Comparison of ENCODE assay signal across 8 mouse cellular contexts in the genomic region with DNA sequence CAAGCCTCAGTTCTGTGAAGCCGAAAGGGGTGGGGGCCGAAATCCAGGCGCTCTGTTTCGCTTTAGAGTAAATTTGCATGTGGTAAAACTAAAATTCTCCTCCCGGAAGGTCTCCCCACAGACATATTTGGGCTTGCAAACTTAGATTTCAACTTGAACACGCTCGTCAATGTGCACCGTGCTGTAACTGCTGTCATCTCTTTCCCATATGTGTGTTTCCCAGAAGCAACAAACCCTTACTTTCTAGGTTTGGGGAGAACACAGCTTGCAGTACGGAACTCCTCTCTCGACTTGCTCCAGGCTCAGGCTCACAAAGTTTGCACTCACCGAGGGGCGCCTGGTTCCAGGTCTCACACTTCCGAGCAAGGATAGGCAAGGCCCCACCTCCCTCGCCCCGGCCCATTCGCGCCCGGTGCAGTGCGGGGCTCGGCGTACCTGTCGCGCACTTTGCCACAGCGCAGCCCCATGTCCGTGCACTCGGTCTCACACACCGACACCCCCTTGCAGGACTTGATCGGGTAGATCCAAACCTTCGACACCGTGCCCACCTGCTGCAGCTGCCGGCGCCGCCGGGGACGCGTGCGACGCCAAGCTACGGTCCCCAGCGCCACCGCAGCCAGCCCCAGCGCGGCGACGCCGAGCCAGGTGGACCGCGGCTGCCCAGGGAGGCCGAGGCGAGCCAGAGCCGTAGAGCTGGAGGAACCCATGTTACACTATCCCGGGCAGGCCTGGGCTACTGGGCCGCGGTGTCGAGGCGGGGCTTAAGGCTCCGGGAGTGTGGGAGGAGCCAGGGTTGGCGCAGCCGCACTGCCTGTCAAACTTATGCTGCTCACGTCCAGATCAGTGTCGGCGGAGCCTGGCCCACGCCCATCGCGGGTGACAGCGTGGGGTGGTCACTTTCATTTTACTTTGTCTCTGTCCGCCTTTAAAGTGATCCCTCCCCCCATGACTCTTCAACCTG. TPM values are rescaled to one million over a fixed set of nuclear protein-coding genes. Genes with fewer than 3 reads are reported as not detected.
DNase-seq lines count a peak whose midpoint lies in the region; ATAC-seq lines count a peak whose summit lies in the region.

No protein-coding gene starts in this region.

- under 1% methylated on average over 67 of the region's 67 CpGs for WGBS in intestine, embryonic 14.5 days

- peak; percentile 95 for ATAC-seq in intestine, embryonic 14.5 days (replicated peaks; ENCODE audit: low FRiP score, low TSS enrichment, low read depth)
- peak; percentile 88 for ATAC-seq in megakaryocyte-erythroid progenitor cell, adult 5-6 weeks (replicated peaks; ENCODE audit: low FRiP score, low TSS enrichment, poor library complexity, severe bottlenecking)

- H3K9ac ChIP-seq in intestine, embryonic 14.5 days (ENCODE audit: low read length) = peak overlapping the region; percentile 80

- peaks cover 11% of the 10 kb centered on the region for H3K4me1 ChIP-seq in intestine, embryonic 14.5 days (replicated peaks; ENCODE audit: control insufficient read depth, insufficient read depth, low read length)

- H3K27ac ChIP-seq in intestine, embryonic 14.5 days (ENCODE audit: low read depth) = peak overlapping the region; percentile 83

- no peaks in the 10 kb centered on the region for H3K9me3 ChIP-seq in intestine, embryonic 14.5 days (ENCODE audit: control insufficient read depth, low read length)

- peak; percentile 97 for DNase-seq in adrenal gland, adult 2 months
- peak; percentile 90 for DNase-seq in embryo, embryonic 11 days
- peak; percentile 94 for DNase-seq in gastrocnemius, postnatal 25 days
- peak; percentile 92 for DNase-seq in intestine, embryonic 14.5 days (ENCODE audit: low spot score)
- DNase-seq in left cerebral cortex, postnatal 14 days (ENCODE audit: low spot score in 2 of 2) = peak; percentile 82 to 84
- DNase-seq in right cerebral cortex, postnatal 14 days = peak; percentile 81
- peak; percentile 88 for DNase-seq in urinary bladder, postnatal 25 days (ENCODE audit: low spot score)

- H3K27me3 ChIP-seq in intestine, embryonic 14.5 days (replicated peaks; ENCODE audit: control insufficient read depth, insufficient read depth, low read length) = no peaks in the 10 kb centered on the region

- H3K4me2 ChIP-seq in intestine, embryonic 14.5 days (ENCODE audit: low read length) = peak overlapping the region; percentile 95

- intact Hi-C loops in left cerebral cortex, postnatal 14 days (cut with DNase I) = no loop called here

- H3K4me3 ChIP-seq in intestine, embryonic 14.5 days (ENCODE audit: low read depth, low read length) = peak overlapping the region; percentile 96

- peaks cover 7% of the 10 kb centered on the region for H3K36me3 ChIP-seq in intestine, embryonic 14.5 days (ENCODE audit: control insufficient read depth, insufficient read depth, low read length)

RNA-seq across cellular contexts. Expression of a gene that starts 0.9 kb away (rescaled TPM):
- total RNA-seq in adrenal gland, adult 2 months (2021) = 100 to 1,000 TPM; 288 to 409 TPM
- 117 and 164 TPM in 2 replicates for polyA plus RNA-seq in adrenal gland, adult 2 months (2012; rRNA removed)
- 100 to 1,000 TPM; 122 to 125 TPM for total RNA-seq in gastrocnemius, postnatal 25 days (2021)
- 262 and 279 TPM in 2 replicates for polyA plus RNA-seq in intestine, embryonic 14.5 days (2014; fragmentation: Nextera tagmentation; extraction: Ambion mirVana)
- total RNA-seq in left cerebral cortex, postnatal 14 days (2021) = 100 to 1,000 TPM in 1 of 2 experiments, 10 to 100 TPM in 1; 100.0 to 122 TPM
- total RNA-seq in megakaryocyte-erythroid progenitor cell, adult 5-6 weeks (2014; fragmentation: Nextera tagmentation) = 166 and 271 TPM in 2 replicates
- total RNA-seq in megakaryocyte-erythroid progenitor cell, adult 5-6 weeks (2017) = 101 and 114 TPM in 2 replicates

RNA-seq across cellular contexts. Expression of a gene that starts 34.3 kb away (rescaled TPM):
- 1 to 10 TPM in 1 of 2 experiments, under 1 TPM in 1; 0.83 to 4.4 TPM for total RNA-seq in adrenal gland, adult 2 months (2021)
- 5.0 and 7.5 TPM in 2 replicates for polyA plus RNA-seq in adrenal gland, adult 2 months (2012; rRNA removed)
- under 1 TPM in 1 of 2 experiments, not detected in 1; 0.38 TPM for total RNA-seq in gastrocnemius, postnatal 25 days (2021)
- polyA plus RNA-seq in intestine, embryonic 14.5 days (2014; fragmentation: Nextera tagmentation; extraction: Ambion mirVana) = 0.19 and 0.22 TPM in 2 replicates
- total RNA-seq in left cerebral cortex, postnatal 14 days (2021) = under 1 TPM in 1 of 2 experiments, not detected in 1; 0.36 TPM
- not detected in 2 replicates for total RNA-seq in megakaryocyte-erythroid progenitor cell, adult 5-6 weeks (2014; fragmentation: Nextera tagmentation)
- total RNA-seq in megakaryocyte-erythroid progenitor cell, adult 5-6 weeks (2017) = not detected in 2 replicates

RNA-seq across cellular contexts. Expression of a gene that starts 37.6 kb away (rescaled TPM):
- 10 to 100 TPM; 26.9 to 43.6 TPM for total RNA-seq in adrenal gland, adult 2 months (2021)
- polyA plus RNA-seq in adrenal gland, adult 2 months (2012; rRNA removed) = 8.9 and 9.8 TPM in 2 replicates
- total RNA-seq in gastrocnemius, postnatal 25 days (2021) = 10 to 100 TPM; 10.9 to 18.7 TPM
- polyA plus RNA-seq in intestine, embryonic 14.5 days (2014; fragmentation: Nextera tagmentation; extraction: Ambion mirVana) = 2.1 and 2.4 TPM in 2 replicates
- 10 to 100 TPM; 17.6 to 20.4 TPM for total RNA-seq in left cerebral cortex, postnatal 14 days (2021)
- total RNA-seq in megakaryocyte-erythroid progenitor cell, adult 5-6 weeks (2014; fragmentation: Nextera tagmentation) = not detected in 2 replicates
- not detected in 2 replicates for total RNA-seq in megakaryocyte-erythroid progenitor cell, adult 5-6 weeks (2017)

Comparison
In these comparisons a context has a peak if more than half of its experiments do, and no peak if none do; other contexts are left out.
1. Peak in every context shown above with its lines: DNase-seq, ATAC-seq, H3K4me3 ChIP-seq and H3K27ac ChIP-seq.
2. RNA of a gene that starts 37.6 kb away (total RNA-seq): 26.9 to 43.6 TPM in adrenal gland, adult 2 months, 17.6 to 20.4 TPM in left cerebral cortex, postnatal 14 days and 10.9 to 18.7 TPM in gastrocnemius, postnatal 25 days; not detected in megakaryocyte-erythroid progenitor cell, adult 5-6 weeks; every median in the first group is over 10 times any median in the second.